Mouse (Mus musculus): ENCODE results near the gene Ciapin1. TPM values are rescaled to one million over a fixed set of nuclear protein-coding genes. Genes with fewer than 3 reads are reported as not detected.
A peak's percentile ranks its signal among the peaks of the same experiment; 100 is the strongest.
"Not testable (repeated sequence)": the region's sequence is repeated elsewhere in the genome, so short reads cannot be mapped to it uniquely, and the experiment has no call there.

Ciapin1 gene
- total RNA-seq, 4 experiments from 2014 or later, result 62.0 to 88.0 (median 71.0) TPM

DNA sequence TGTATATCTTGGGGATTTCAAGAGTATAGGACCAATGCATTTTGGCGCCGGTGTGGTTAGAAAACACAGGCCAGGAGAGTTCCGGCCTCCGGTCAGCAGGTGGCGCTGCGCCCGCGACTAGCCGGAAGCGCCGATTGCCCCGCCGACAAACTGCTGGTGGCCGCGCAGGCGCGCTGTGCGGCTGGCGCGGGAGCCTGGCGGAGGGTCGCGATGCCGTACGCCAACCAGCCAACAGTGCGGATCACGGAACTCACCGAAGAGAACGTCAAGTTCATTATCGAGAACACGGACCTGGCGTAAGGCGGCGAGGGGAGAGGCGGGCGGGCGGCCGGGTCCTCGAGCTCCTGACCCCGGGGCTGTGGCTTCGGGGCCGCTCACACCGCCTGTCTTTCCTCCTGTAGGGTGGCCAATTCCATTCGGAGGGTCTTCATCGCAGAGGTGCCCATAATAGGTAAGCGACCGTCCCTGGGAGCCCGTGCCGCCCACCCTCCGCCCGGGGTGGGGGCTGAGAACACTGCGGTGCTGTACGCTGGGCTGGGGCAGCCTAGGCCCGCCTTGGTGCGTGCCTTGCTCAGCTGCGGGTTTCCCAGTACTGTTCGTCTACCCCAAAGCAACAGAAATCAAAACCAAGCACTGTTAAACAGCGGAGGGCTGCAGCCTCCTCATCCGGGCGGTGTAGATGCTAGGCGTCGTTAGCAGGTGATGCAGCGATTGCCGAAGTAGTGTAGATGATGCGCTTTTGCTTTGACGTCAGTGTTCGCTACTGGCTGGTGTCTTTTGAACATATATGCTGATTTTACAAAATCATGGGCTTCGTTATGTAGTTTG is 19.4 kb upstream of the Ciapin1 start, which contains the start of gene Polr2c:
Polr2c (plus strand) TSS at position 105 of the 828 bp plus-strand sequence.
- DNase-seq (ENCODE audit: low spot score in 2 of 2), result peak; percentile 73 to 91

DNA sequence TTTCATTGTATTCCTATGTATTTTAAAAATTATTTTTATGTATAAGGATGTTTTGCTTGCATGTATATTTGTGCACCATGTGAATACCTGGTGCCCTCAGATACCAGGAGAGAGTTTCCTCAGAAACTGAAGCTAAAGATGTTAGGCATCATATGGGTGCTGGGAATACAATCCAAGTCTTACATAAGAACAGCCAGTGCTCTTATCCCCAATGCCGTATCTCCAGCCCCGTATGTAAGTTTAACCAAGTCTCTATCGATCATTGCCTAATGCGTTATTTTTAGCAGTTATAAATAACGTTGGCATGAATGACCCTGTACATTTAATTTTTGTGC is 18.8 kb upstream of the Ciapin1 start:
- no peak for DNase-seq (ENCODE audit: low spot score in 2 of 2)

DNA sequence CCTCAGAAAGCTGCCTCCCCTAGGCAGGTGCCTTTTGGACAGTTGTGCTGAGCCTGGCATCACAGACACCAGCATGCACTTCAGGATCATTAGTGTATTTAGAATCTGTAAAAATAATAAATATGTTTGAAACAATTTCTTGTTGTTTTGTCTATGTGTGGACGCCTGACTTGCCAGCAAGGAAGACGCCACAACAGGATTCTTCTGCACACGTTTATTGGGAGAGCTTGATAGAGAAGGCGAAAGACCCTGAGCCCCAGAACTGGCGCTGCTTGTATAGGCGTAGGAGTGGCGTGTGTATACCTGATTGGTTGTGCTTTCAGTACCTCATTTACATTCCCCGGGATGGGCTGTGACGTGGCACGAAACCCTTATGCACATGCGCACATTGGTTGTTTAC is 16.6 kb upstream of the Ciapin1 start:
- DNase-seq (ENCODE audit: low spot score in 2 of 2), result not testable (repeated sequence)

DNA sequence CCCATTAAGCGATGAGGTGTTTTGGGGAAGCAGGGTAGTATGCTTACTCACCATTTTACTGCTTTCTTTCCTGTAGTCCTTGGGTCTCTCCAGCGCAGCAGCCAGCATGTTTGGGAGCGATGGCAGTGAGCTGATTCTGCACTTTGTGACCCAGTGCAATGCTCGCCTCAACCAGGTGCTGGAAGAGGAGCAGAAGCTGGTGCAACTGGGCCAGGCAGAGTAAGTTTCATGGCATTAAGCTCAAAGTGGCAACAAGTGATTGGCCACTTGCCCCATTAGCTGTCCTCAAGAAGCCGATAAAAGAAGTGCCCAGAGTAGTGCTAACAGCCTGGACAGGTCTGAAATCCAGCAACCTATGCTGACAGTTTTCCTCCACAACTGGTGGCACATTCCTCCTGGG is 11.9 kb upstream of the Ciapin1 start:
- no peak for DNase-seq (ENCODE audit: low spot score in 2 of 2)

DNA sequence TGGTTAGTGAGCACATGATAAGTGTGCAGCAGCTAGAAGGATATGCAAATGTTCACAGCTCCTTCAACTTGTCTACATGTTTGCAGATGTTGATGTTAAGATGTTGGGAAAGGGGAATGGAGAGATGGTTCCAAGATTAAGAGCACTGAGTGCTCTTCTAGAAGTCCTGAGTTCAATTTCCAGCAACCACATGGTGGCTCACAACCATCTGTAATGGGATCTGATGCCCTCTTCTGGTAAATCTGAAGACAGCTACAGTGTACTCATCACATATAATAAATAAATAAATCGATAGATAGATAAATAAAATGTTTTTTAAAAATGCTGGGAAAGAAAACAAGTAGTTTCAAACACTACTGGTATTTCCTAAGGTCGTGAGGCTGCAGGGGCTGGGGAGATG is 3.0 kb upstream of the Ciapin1 start:
- DNase-seq (ENCODE audit: low spot score in 2 of 2), result no peak

DNA sequence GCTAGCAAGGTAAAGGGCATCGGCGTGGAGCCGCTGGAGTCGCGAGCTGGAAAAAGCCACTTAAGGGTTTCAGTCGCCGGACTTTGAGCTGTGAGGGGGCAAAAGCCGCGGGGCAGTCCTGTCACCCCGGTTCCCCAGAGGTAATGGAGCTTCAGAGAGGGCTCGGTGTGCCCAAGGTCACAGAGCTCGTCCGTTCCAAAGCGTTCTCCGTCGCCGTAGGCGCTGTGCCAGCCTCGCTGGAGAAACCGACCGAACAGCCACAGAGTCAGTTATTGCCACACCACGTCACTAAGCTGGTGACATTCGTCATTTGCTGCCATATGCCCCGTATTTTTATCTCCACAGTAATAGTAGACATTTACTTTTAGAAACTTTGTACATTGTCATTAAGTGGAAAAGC is 442 bp upstream of the Ciapin1 start:
- peak; percentile 68 to 72 for DNase-seq (ENCODE audit: low spot score in 2 of 2)

DNA sequence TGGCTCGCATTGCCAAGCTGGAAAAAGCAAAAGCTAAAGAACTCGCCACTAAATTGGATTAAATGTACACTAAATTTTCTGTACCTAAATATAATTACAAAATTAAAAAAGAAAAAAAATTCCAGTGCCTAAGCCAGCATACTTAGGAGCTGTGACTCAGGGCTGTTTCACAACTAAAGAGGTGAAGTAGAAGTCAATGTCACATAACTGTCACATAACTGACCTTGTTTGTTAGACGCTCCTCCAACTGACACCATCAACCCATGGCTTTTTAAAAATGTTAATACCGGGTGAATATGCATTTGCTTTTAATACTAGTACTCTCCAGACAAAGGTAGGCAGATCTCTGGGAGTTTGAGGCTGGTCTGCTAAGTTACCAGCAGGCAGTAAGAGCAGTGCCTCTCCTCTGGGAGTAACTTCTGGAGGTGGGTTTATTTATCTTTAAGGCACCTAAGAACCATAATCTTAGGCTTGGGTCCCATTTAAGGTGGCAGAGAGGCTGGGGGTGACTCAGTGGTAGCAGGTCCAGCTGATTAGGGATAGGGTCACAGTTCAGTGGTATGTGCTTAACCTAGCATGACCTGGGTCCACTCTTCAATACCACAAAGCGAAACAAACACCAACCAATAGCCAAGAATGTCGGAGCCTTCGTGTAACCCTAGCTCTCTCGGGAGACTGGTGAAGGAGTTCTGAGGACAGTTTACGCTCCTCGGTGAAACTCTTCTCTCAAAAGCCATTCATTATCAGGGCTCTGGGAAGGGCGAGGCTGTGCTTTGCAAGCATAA is 1.5 kb downstream of the Ciapin1 start:
- DNase-seq (ENCODE audit: low spot score in 2 of 2), result no peak

DNA sequence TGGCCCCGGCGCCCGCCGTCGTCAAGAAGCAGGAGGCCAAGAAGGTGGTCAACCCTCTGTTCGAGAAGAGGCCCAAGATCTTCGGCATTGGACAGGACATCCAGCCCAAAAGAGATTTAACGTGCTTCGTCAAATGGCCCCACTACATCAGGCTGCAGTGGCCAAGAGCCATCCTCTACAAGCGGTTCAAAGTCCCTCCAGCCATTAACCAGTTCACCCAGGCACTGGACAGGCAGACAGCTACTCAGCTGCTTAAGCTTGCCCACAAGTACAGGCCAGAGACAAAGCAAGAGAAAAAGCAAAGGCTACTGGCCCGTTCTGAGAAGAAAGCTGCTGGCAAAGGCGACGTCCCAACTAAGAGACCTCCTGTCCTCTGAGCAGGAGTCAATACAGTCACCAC is 2.4 kb downstream of the Ciapin1 start:
- not testable (repeated sequence) for DNase-seq (ENCODE audit: low spot score in 2 of 2)

DNA sequence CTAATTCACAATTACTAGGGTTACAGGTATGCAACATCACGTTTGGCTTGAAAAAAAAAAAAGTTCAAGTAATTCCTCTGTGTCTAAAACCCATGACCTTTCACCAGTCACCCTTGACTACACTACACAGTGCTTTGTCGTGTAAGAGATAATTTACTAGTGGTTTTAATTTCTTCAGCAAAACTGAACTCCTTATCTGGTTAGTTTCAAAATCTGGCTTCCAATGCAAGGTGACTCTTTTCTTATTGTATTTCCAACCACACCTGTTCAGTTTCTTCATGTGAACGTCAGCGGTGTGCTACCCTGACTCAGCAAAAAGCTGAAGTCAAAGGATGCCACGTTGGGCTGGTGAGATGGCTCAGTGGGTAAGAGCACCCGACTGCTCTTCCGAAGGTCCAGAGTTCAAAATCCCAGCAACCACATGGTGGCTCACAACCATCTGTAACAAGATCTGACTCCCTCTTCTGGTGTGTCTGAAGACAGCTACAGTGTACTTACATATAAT is 4.2 kb downstream of the Ciapin1 start:
- not testable (repeated sequence) for DNase-seq (ENCODE audit: low spot score in 2 of 2)

DNA sequence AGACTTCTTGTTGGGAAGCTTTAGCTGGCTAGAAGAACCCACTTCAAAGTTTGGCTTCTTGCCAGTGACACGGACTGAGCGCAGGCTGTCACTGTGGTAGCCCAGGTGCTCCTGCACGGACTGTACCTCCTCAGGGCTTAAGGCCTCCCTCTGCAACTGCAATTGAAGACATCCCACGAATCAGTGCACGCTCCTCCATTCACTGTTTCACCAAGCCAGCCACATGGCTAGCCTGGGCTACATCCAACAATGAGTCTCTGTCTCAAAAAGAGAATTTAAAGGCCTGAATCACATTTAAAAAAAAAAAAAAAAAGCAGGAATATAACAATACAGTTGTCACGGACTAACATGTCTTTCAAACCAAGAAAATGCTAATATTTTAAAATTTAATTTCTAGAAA is 9.9 kb downstream of the Ciapin1 start:
- no peak for DNase-seq (ENCODE audit: low spot score in 2 of 2)

DNA sequence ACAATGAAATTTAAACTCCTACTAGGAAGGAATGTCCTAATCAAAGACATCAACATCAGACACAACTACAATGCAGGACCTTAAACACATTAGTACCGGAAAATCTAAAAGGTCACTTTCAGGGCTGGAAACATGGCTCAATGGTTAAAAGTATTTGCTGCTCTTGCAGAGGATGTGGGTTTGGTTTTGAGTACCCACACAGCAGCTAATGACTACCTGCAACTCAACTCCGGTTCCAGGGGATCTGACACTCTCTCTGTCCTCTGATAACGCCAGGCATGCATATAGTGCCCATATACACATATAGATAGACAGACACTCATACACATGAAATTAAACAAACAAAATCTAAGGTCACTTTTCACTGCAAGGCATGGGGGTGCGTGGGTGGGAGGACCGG is 11.9 kb downstream of the Ciapin1 start:
- no peak for DNase-seq (ENCODE audit: low spot score in 2 of 2)

DNA sequence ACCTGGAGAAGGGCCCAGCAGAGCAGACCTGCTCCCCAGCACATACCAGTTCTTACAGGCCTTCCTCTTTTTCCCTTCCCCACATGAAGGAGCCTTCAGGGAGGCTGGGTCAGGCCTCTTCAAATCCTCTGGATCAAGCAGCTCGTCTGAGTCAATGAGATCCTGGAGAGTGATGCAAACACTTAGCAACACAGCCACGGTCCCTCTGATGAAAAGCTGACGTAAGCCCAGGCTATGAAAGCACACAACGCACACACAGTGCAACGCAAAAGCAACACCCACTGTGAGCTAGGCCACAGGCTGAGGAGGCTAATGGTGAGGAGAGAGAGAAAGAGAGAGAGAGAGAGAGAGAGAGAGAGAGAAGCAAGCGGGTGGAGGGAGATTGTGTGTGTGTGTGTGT is 13.0 kb downstream of the Ciapin1 start:
- DNase-seq (ENCODE audit: low spot score in 2 of 2), result no peak

DNA sequence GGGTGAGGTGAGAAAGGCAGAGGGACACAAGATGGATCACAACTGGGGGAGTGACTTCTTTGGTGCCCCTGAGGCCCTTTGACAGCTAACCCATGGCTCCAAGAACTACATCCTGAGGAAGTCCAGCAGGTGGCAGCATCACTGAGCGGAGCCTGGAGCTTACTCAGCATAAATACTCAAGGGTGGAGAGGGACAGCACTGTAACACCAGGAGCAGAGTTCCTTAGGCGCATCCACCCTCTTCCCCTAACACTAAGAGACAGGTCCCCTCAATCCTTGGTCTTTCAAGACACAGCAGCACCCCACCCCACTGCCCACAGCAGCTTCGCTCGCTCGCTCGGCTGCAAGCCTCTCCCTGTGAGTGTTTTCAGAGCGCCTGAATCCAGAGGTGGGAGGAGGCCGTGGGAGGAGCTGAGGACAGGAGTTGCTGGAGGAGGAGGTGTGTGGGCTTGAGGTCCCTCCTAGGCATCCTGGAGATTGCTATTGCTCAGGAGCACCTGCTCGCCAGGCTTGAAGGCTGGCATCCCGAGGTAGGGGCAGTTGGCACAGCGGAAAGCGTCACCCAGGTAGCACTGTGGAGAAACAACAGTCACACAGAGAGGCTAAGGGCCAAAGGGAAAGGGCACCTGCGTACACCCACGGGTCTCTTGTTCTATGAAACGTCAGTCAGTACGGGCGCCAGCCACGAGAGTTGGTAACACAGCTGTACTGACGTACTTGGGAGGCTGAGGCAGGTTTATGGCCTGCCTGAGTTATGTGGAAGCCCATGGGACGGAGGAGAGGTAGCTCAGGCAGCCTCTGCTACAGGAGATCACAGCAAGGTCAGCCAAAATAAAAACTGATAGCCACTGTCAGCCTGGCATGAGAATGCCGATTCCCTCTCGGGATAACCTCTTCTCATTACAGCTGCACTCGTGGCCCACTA is 15.3 kb downstream of the Ciapin1 start:
- DNase-seq (ENCODE audit: low spot score in 2 of 2), result no peak

DNA sequence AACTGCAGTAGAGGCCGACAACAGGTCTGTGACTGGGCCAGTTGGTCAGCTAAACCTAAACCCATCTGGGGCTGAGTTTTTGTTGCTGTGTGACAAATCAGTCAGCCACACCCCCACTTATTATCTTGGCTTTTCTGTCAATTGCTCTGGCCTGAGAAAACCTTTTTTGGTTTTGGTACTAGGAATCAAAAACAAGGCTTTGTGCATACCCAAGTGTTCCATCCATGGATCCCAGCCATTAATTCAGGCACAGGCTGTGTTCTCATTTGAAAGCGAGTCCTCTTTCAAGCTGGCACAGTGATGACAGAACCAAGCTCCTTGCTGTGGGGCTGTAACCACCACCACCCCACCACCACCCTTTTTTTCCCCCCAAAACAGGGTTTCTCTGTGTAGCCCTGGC is 16.8 kb downstream of the Ciapin1 start:
- no peak for DNase-seq (ENCODE audit: low spot score in 2 of 2)

DNA sequence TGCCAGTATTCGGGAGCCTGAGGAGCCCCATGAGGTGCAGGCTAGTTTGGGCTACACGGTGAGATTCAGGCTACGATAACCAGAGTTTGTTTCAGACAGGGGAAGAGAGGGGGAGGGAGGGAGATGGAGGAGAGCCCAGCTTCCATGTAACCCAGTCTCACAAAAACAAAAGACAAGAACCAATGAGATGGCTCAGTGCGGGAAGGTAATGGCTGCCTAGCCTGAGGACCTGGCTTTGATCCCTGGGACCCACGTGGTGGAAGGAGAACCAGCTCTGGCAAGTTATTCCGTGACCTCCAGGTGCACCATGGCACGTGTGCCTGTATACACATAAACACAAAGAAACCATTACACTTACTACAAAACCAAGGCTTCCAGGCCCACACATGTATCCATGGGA is 17.6 kb downstream of the Ciapin1 start:
- DNase-seq (ENCODE audit: low spot score in 2 of 2), result no peak

DNA sequence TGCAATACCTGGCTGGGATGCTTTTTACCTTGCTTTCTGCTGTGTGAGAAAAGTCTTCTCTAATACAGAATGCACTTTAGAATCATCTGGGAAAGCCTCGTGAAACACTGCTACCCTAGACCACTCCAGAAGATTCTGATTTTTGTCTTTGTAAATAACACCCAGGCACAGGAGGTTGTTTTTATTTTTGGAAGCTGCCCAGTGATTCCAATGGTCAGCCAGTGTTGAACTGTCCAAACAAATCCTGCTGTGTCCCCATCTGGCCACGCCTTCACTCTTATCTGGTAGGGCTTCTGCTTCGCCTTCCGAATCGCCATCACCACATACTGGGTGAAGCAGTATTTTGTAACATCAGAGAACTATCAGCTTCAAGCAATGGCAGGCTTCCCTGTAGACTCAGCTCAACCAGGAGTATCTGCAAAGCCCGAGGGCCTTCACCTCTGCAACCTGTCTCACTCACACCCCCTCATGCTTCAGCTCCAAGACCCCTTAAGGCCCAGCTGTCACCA is 18.4 kb downstream of the Ciapin1 start:
- DNase-seq (ENCODE audit: low spot score in 2 of 2), result no peak

DNA sequence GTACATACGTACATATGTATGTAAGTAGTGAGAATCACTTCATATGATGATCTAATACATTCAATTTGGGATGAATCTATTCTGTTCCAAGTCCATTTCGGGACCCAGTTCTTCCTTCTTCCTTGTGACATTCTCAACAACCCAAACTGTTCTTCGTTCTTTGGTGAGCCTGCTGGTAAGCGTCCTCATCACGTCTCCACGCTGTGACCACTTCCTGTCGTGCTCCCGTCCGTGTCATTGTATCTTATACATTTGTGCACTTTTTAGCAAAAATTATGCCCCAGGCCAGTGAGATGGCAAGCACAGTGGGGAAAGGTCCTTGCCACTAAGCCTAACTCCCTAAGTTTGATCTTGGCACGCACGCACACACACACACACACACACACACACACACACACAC is 20.2 kb downstream of the Ciapin1 start:
- DNase-seq (ENCODE audit: low spot score in 2 of 2), result no peak

DNA sequence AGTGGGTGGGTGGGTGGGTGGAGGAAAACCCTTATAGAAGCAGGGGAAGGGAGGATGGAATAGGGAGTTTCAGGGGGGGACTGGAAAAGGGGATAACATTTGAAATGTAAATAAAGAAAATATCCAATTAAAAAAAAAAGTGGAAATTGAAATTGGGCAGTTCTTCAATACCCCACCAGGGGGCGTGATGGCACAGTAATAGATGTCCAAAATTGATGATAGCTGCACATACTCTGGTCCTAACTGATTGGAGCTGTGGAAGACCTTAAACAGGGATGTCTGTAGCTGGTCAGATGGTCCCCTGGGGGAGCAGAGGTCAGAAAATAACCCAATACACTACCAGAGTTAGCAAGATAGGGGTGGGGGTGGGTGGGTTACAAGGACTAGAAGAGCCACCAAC is 23.6 kb downstream of the Ciapin1 start:
- no peak for DNase-seq (ENCODE audit: low spot score in 2 of 2)

DNA sequence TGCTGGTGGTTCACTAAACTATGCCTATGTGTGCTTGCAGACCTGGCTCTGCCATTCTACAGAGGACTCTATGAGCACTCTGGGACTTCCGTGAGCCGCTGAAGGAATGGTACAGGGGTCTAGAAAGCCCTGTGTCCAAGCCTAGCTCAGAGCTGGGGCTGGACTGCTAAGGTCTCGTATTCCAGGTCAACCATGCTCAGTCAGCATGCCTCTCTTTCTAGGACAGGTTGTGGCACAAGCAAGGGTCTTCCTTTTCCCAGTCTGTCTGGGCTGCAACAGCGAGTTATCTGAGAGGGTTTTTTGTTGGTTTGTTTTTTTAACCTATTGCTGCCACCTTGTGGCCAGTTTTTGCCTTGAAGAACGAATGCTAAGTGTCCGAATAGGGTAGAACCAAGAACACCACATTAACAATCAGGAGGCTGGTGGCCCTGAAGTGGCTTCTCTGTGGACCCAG is 25.5 kb downstream of the Ciapin1 start:
- peak; percentile 83 to 96 for DNase-seq (ENCODE audit: low spot score in 2 of 2)

DNA sequence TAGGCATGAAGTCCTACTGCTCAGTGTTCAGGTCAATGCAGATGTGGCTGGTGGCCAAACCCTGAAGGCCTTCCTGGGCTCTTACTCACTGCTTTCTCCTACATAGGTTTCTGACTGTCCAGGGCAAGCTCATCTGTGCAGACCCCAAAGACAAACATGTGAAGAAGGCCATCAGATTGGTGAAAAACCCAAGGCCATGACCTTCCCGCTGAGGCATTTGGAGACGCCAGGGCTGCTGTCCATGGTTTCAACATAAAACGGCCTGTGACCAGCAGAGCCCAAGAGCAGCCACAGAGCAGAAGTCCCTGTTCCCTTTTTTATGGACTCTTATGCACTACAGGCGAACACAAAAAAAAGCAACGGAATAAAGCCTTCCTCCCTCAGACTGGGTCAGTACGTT is 26.5 kb downstream of the Ciapin1 start:
- DNase-seq (ENCODE audit: low spot score in 2 of 2), result no peak

DNA sequence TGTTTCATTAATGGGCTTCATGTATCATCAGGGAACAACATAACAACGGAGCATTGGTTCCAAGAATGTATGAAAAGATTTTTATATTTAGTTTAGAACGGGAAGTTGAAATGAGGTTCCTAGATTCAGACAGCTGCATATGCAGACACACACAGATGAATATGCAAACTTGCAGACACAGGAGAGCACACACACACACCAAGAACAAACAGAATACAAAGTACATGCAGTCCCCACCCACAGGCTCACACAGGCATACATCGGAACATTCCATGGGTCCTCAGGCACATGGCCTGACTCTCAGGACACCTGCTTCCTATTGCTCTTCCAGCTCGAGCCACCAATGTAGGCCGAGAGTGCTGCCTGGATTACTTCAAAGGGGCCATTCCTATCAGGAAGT is 27.3 kb downstream of the Ciapin1 start:
- DNase-seq (ENCODE audit: low spot score in 2 of 2), result no peak
